Mouse (Mus musculus): ENCODE measurements around the gene Tmem150b. TPM values are rescaled to one million over a fixed set of nuclear protein-coding genes. Genes with fewer than 3 reads are reported as not detected.

Gene Tmem150b
- polyA plus RNA-seq, 1 experiment from 2014 or later = 0.25 TPM

DNA sequence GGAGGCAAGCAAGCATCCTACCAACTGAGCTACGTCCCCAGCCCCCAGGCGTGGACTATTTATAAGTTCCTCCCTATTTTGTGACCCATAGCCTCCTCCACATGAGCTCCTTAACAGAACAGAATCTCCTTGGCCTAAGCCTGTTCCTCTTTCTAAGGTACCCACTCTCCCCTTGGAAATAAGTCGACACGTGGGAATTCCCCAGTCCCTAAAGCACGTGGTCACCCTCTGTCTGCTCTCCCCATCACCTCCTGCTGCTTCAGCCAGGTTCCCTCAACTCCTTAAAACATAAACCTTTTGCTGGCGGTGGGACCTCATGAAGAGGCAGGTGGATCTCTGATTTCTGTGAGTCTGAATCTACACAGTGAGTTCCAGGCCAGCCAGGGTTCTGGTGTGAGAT lies 8.1 kb downstream of the Tmem150b start:
- Histone ChIP-seq H3K36me3 (replicated peaks) (peaks cover 31% of the 10 kb centered on the region), H3K4me2 (no peak overlapping the region), H3K9me3 (no peaks in the 10 kb centered on the region), H3K27ac (no peak overlapping the region), H3K9ac (no peak overlapping the region), H3K4me1 (no peaks in the 10 kb centered on the region), H3K27me3 (replicated peaks) (no peaks in the 10 kb centered on the region), H3K4me3 (no peak overlapping the region)
- WGBS = 74% methylated on average over 6 of the region's 6 CpGs
- no peak for ATAC-seq (replicated peaks)

DNA sequence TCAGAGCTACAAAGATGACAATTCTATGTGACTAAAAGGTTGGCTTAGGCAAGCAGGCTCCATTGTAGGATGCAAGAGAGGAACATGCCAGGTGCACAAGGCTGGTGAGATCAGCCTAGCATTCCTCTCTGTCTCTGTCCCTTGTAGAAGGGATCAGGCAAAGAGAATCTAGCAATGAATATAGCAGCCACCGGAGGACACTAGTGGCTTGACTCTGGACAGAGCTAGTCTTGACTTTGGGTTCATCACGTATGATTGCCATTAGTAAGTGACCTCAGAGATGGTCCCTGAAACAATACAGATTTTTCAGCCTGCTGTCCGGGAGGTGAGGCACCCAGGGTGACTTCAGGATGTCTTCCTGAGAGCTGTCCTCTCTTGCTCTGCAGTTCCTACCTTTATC lies 12.5 kb downstream of the Tmem150b start:
- H3K9me3 ChIP-seq = no peaks in the 10 kb centered on the region
- H3K27me3 ChIP-seq (replicated peaks) = no peaks in the 10 kb centered on the region
- H3K36me3 ChIP-seq (replicated peaks) = peaks cover 67% of the 10 kb centered on the region
- no peak overlapping the region for H3K4me2 ChIP-seq
- H3K9ac ChIP-seq = no peak overlapping the region
- H3K27ac ChIP-seq = no peak overlapping the region
- no peak overlapping the region for H3K4me3 ChIP-seq
- no peak for ATAC-seq (replicated peaks)
- WGBS = 82% methylated on average over 3 of the region's 3 CpGs
- no peaks in the 10 kb centered on the region for H3K4me1 ChIP-seq

DNA sequence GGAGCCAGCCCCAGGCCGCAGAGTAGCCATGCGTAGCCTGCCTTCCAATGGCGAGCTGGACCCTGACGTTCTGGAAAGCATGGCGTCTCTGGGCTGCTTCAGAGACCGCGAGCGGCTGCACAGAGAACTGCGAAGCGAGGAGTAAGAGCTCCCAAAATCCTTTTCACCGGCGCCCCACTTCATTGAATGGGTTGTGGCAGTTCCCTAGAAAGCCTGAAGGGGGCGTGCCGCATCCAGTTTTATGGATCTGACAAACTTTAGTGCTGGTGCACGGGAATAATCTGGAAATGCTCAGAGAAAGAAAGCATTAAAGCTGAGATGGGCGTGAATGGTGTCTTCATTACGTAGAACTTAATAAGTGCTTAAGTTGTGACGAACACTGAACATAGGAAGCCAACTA lies 20.0 kb downstream of the Tmem150b start:
- H3K9ac ChIP-seq = no peak overlapping the region
- no peak overlapping the region for H3K4me2 ChIP-seq
- ATAC-seq (replicated peaks) = no peak
- H3K36me3 ChIP-seq (replicated peaks) = peaks cover 57% of the 10 kb centered on the region
- H3K4me3 ChIP-seq = no peak overlapping the region
- H3K9me3 ChIP-seq = no peaks in the 10 kb centered on the region
- H3K27me3 ChIP-seq (replicated peaks) = no peaks in the 10 kb centered on the region
- H3K27ac ChIP-seq = no peak overlapping the region
- H3K4me1 ChIP-seq = no peaks in the 10 kb centered on the region
- WGBS = 26% methylated on average over 18 of the region's 18 CpGs

DNA sequence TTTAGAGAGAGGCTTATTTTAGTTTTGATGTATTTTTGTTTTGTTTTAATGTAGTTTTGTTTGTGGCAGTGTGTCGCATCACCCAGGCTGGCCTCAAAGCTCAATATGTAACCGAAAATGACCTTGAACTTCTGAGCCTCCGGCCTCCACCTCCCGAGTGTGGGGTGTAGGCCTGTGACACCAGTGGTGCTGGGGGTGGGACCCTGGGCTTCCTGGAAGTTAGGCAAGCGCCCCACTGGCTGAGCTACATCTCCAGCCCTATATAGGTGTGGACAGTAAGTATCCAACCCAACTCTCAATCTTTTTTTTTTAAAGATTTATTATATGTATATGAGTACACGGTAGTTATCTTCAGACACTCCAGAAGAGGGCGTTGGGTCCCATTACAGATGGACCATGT lies 21.9 kb downstream of the Tmem150b start:
- Histone ChIP-seq H3K36me3 (replicated peaks) (peaks cover 52% of the 10 kb centered on the region), H3K4me3 (no peak overlapping the region), H3K27ac (no peak overlapping the region), H3K27me3 (replicated peaks) (no peaks in the 10 kb centered on the region), H3K9ac (no peak overlapping the region), H3K4me2 (no peak overlapping the region), H3K9me3 (no peaks in the 10 kb centered on the region), H3K4me1 (no peaks in the 10 kb centered on the region)
- no peak for ATAC-seq (replicated peaks)
- WGBS = 94% methylated on average over 7 of the region's 7 CpGs

DNA sequence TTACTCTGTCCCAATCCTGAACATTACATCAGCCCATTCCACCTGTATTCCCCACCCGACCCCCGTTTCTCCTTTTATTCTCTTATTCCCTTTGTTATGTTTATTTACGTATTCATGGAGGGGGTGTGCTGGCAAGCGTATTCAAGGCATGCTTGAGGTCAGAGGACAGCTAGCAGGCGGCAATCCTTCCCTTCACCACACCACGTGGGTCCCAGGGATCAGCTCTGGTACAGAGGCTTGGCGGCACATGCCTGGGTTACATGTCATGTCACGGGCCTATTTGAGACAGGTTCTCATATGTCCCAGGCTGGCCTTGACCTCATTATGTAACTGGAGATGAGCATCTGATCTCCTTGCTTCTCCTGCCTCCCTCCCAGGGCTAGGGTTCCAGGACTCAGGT lies 22.7 kb downstream of the Tmem150b start:
- Histone ChIP-seq H3K9ac (no peak overlapping the region), H3K4me1 (no peaks in the 10 kb centered on the region), H3K9me3 (no peaks in the 10 kb centered on the region), H3K27me3 (replicated peaks) (no peaks in the 10 kb centered on the region), H3K36me3 (replicated peaks) (peaks cover 50% of the 10 kb centered on the region), H3K4me2 (no peak overlapping the region), H3K4me3 (no peak overlapping the region), H3K27ac (no peak overlapping the region)
- 34% methylated on average over 8 of the region's 8 CpGs for WGBS
- ATAC-seq (replicated peaks) = no peak

DNA sequence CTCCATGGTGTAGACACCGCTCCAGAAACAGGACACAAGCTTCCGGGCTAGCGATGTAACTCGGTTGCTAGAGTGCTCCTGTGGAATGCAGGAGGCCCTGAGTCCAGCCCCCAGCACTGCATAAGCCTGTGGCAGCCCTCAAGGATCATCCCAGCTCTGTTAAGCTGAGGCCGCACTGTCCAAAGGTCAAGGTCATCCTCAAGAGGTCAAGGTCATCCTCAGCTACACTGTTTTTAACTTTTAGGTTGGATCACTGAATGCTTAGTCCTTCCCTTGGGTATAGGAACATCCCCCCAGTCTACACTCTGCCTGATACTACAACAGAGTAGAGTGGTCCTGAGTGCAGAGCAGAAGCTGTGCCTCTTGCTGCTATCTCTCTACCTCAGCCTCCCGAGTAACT lies 32.0 kb downstream of the Tmem150b start:
- Histone ChIP-seq H3K9ac (no peak overlapping the region), H3K9me3 (no peaks in the 10 kb centered on the region), H3K36me3 (replicated peaks) (peaks cover 42% of the 10 kb centered on the region), H3K27me3 (replicated peaks) (no peaks in the 10 kb centered on the region), H3K4me3 (no peak overlapping the region), H3K27ac (no peak overlapping the region), H3K4me2 (no peak overlapping the region), H3K4me1 (peaks cover 19% of the 10 kb centered on the region)
- WGBS = 74% methylated on average over 6 of the region's 6 CpGs
- no peak for ATAC-seq (replicated peaks)

DNA sequence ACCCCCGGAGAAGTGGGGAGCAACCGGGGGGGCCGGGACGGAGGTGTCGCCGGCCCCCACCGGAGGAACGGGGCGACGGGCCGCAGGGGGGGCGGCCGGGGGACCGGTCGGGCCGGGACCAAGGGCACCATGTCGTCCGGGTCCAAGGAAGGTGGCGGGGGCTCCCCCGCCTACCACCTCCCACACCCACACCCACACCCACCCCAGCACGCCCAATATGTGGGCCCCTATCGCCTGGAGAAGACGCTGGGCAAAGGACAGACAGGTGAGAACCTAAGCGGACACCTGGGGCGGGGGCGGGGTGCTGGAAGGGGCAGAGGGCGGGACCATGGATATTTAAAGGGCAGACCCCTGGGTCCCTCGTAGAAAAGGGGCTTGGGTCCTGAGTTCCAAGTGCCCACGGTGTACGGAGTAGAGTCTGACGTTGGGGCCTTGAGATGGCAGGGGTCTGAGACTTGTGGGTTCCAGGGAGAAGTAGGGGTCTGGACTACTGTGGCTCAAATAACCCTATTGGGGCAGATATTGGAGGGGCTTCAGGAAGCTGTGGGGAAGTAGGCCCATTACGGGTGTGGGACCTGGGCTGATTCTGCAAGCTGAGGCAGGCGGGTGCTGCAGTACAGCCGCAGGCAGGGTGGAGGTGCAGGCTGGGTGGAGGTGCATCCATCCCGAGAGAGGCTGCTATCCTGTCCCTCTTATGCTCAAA lies 33.9 kb downstream of the Tmem150b start:
- peak; percentile 66 for ATAC-seq (replicated peaks)
- peak overlapping the region; percentile 81 for H3K4me2 ChIP-seq
- H3K36me3 ChIP-seq (replicated peaks) = peaks cover 28% of the 10 kb centered on the region
- peak overlapping the region; percentile 89 for H3K4me3 ChIP-seq
- H3K9ac ChIP-seq = peak overlapping the region; percentile 100
- 4% methylated on average over 30 of the region's 35 CpGs for WGBS
- peaks cover 19% of the 10 kb centered on the region for H3K4me1 ChIP-seq
- no peaks in the 10 kb centered on the region for H3K9me3 ChIP-seq
- H3K27me3 ChIP-seq (replicated peaks) = no peaks in the 10 kb centered on the region
- H3K27ac ChIP-seq = peak overlapping the region; percentile 93

DNA sequence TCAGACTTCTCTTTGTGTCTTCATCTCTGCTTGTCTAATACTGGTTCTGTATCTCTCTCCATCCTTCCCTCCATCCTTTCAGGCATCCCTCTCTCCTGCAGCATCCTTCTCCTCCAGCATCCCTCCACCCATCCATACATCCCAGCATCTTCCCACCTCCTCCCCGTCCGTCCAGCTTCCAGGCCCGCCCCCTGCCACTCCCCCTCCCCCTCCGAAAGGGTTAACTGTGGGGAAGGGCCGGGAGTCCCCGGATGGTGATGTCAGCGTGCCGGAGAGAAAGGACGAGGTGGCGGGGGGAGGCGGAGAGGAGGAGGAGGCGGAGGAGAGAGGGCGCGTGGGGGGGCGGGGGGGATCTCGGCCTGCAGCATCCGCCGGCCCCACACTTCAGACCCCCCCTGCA lies 34.7 kb downstream of the Tmem150b start, which contains the start of gene Brsk1:
Gene Brsk1 (plus strand): TSS at position 218 of the 400 bp plus-strand sequence.
- 0% methylated on average over 6 of the region's 18 CpGs for WGBS
- peak within 1 kb of the TSS; percentile 93 for H3K27ac ChIP-seq
- H3K4me1 ChIP-seq = peaks cover 19% of the 10 kb centered on the region
- H3K4me3 ChIP-seq = peak within 1 kb of the TSS; percentile 89
- H3K36me3 ChIP-seq (replicated peaks) = peaks cover 20% of the 10 kb centered on the region
- ATAC-seq (replicated peaks) = peak; percentile 90
- no peaks in the 10 kb centered on the region for H3K27me3 ChIP-seq (replicated peaks)
- no peaks in the 10 kb centered on the region for H3K9me3 ChIP-seq
- peak within 1 kb of the TSS; percentile 81 for H3K4me2 ChIP-seq
- H3K9ac ChIP-seq = peak within 1 kb of the TSS; percentile 100

DNA sequence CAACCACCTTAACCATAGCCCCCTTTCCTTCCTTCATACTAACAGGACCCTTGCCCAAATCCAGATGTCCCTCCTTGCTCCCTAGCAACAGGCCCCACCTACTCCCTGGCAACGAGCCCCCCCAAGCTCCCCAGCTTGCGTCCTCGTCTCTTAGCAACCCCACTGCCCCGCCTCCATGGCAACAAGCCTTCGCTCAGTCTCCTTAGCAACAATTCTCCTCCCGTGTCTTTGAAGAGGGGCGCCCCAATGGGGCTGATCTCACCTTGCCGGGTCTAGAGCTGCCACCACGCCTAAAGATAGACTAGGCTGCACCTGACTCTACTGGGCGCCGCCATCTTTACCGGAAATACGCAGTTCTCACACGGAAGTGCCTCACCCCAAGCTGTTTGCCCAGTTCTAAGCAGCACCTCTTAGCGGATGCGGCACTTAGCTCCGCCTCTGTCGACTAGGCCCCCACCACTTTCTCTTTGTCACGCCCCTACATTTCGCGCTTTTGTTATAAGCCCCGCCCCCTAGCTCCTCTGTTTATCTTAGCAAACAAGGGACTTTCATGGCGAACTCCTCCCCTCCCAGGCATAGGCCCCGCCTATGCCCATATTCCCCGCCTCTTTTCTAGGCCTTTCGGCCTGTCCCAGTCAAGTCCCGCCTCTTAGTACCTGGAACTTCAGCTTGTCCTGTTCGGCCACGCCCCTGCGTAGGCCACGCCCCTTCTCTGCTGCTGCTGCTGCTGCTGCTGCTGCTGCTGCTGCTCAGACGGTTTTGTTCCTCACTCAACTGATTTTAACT lies 40.2 kb downstream of the Tmem150b start, which contains the start of gene Hspbp1:
Gene Hspbp1 (minus strand): TSS at position 437 of the 786 bp plus-strand sequence.
- peak; percentile 98 for ATAC-seq (replicated peaks)
- Histone ChIP-seq H3K4me3 (peak within 1 kb of the TSS; percentile 70), H3K4me1 (peaks cover 12% of the 10 kb centered on the region), H3K36me3 (replicated peaks) (peaks cover 17% of the 10 kb centered on the region; the same call in 1 of the 2 replicates), H3K27me3 (replicated peaks) (no peaks in the 10 kb centered on the region), H3K9me3 (no peaks in the 10 kb centered on the region), H3K9ac (peak within 1 kb of the TSS; percentile 55), H3K4me2 (peak within 1 kb of the TSS; percentile 98), H3K27ac (peak within 1 kb of the TSS; percentile 82)
- under 1% methylated on average over 32 of the region's 32 CpGs for WGBS

DNA sequence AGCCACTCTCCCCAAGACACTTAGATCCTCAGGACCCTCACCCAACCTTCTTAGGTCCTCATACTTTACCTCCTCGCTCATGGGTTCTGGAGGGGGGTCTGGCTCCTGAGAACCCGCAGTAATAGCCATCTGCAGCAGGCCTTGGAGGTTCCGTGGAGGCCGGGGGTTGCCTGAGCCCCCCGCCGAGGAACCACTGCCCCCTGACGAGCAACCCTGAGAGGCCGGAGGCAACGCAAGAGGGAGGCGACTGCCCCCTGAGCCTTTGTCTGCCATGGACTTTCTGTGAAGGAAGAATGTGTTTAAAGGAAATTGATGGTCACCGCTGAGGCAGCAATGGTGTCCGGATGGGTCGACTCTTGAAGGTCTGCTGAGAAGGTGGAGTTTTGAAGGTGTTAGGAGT lies 40.8 kb downstream of the Tmem150b start:
- H3K4me1 ChIP-seq = peaks cover 11% of the 10 kb centered on the region
- 3% methylated on average over 13 of the region's 13 CpGs for WGBS
- H3K27me3 ChIP-seq (replicated peaks) = no peaks in the 10 kb centered on the region
- peak overlapping the region; percentile 98 for H3K4me2 ChIP-seq
- H3K9me3 ChIP-seq = no peaks in the 10 kb centered on the region
- peak overlapping the region; percentile 82 for H3K27ac ChIP-seq
- peaks cover 17% of the 10 kb centered on the region; the same call in 1 of the 2 replicates for H3K36me3 ChIP-seq (replicated peaks)
- H3K9ac ChIP-seq = peak overlapping the region; percentile 55
- H3K4me3 ChIP-seq = peak overlapping the region; percentile 70
- ATAC-seq (replicated peaks) = peak; percentile 3

DNA sequence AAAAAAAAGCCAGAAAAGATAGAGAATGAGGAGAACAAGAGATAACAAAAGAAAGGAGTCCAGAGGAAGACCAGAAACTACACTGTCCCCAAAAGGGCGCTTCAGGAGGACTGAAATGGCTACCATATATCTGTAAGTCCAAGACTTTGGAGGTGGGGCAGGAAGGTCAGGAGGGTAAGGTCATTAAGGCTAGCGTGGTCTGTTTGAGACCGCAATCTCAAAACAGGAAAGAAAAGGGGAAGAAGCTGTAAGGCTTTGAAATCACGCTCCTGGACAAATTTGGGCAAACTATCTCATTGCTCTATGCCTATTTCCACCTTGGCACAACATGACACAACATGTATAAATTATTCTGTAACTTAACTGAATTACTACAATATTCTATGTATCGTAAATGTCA lies 41.7 kb downstream of the Tmem150b start:
- Histone ChIP-seq H3K36me3 (replicated peaks) (peaks cover 17% of the 10 kb centered on the region; the same call in 1 of the 2 replicates), H3K27me3 (replicated peaks) (no peaks in the 10 kb centered on the region), H3K9me3 (no peaks in the 10 kb centered on the region), H3K27ac (no peak overlapping the region), H3K9ac (no peak overlapping the region), H3K4me1 (peaks cover 11% of the 10 kb centered on the region), H3K4me3 (no peak overlapping the region), H3K4me2 (no peak overlapping the region)
- no peak for ATAC-seq (replicated peaks)
- 94% methylated on average over 5 of the region's 5 CpGs for WGBS

DNA sequence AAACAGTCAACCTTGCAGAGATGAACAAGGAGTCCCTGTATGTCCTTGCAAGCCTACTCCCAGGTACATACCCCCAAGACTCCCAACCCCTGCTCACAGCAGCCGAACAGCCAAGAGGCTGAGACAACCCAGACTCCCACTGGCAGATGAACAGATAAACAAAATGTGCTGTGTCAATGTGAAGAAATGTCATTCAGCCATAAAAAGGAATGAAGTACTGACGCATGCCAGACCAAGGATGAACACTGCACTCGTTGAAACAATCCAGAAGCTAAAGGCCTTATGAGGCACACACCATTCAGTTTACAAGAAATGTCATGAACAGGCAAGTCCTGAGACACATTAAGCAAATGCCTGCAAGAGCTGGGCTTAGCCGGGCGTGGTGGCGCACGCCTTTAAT lies 49.8 kb downstream of the Tmem150b start:
- 91% methylated on average over 7 of the region's 7 CpGs for WGBS
- no peaks in the 10 kb centered on the region for H3K27me3 ChIP-seq (replicated peaks)
- no peak overlapping the region for H3K4me3 ChIP-seq
- H3K4me1 ChIP-seq = no peaks in the 10 kb centered on the region
- no peak overlapping the region for H3K27ac ChIP-seq
- H3K9ac ChIP-seq = no peak overlapping the region
- H3K36me3 ChIP-seq (replicated peaks) = peaks cover 41% of the 10 kb centered on the region
- no peaks in the 10 kb centered on the region for H3K9me3 ChIP-seq
- no peak for ATAC-seq (replicated peaks)
- no peak overlapping the region for H3K4me2 ChIP-seq
